ENCODE assay signal across 13 mouse cellular contexts in genomic region chr10:81144667-81145066, GRCm38 (mm10). TPM values are rescaled to one million over a fixed set of nuclear protein-coding genes. Genes with fewer than 3 reads are reported as not detected.
A peak's percentile ranks its signal among the peaks of the same experiment; 100 is the strongest.
DNase-seq lines count a peak whose midpoint lies in the region; ATAC-seq lines count a peak whose summit lies in the region.
"Had no signal": no experiment of that assay in that cellular context is flagged by ENCODE, and none has a peak within 500 bp of the region (broad histone marks: within the 10 kb centered on the region; RNA-seq: fewer than 3 reads in every experiment).

No protein-coding gene starts in this region.

- DNase-seq in embryonic facial prominence, embryonic 10.5 days (ENCODE audit: low spot score), result no peak
- peak; percentile 53 to 76 for DNase-seq in kidney, postnatal 25 days
- peak; percentile 62 for DNase-seq in heart, adult 8-10 months (ENCODE audit: low spot score)
- DNase-seq in lung, postnatal 14 days, result peak; percentile 40
- DNase-seq in embryo, embryonic 10.5 days (ENCODE audit: low spot score), result no peak
- no peak for DNase-seq in right cerebral cortex, postnatal 25 days
- DNase-seq: thymus, adult 2 months had no signal

- H3K4me2 ChIP-seq in embryonic facial prominence, embryonic 12.5 days (replicated peaks), result no peak overlapping the region
- H3K4me2 ChIP-seq in kidney, embryonic 14.5 days (replicated peaks; ENCODE audit: low read depth, low read length), result no peak overlapping the region
- H3K4me2 ChIP-seq: hindbrain, embryonic 12.5 days had no signal

- H3K4me3 ChIP-seq in embryonic facial prominence, embryonic 12.5 days, result no peak overlapping the region
- H3K4me3 ChIP-seq in embryonic facial prominence, embryonic 10.5 days, result no peak overlapping the region
- H3K4me3 ChIP-seq in kidney, embryonic 14.5 days (ENCODE audit: low read length), result no peak overlapping the region
- H3K4me3 ChIP-seq: erythroblast, embryonic 14.5 days; hindbrain, embryonic 12.5 days; liver, embryonic 15.5 days had no signal

- 0 out of 2 replicates have a peak overlapping the region, but pooled peaks have one; percentile 7 for H3K27ac ChIP-seq in embryonic facial prominence, embryonic 12.5 days
- H3K27ac ChIP-seq in embryonic facial prominence, embryonic 10.5 days (replicated peaks), result no peak overlapping the region
- H3K27ac ChIP-seq in kidney, embryonic 14.5 days (ENCODE audit: low read depth, low read length), result no peak overlapping the region
- H3K27ac ChIP-seq: hindbrain, embryonic 12.5 days; kidney, postnatal 0 days; liver, embryonic 15.5 days had no signal

- no peak overlapping the region for H3K9ac ChIP-seq in embryonic facial prominence, embryonic 12.5 days
- no peak overlapping the region for H3K9ac ChIP-seq in kidney, embryonic 14.5 days (ENCODE audit: low read depth, low read length)
- H3K9ac ChIP-seq: hindbrain, embryonic 12.5 days; liver, embryonic 15.5 days had no signal

- H3K4me1 ChIP-seq in embryonic facial prominence, embryonic 12.5 days, result peaks cover 30% of the 10 kb centered on the region
- H3K4me1 ChIP-seq in embryonic facial prominence, embryonic 10.5 days, result peaks cover 39% of the 10 kb centered on the region
- peaks cover 20% of the 10 kb centered on the region for H3K4me1 ChIP-seq in kidney, embryonic 14.5 days (ENCODE audit: control insufficient read depth, insufficient read depth, low read length)

- ATAC-seq in embryonic facial prominence, embryonic 12.5 days (ENCODE audit: insufficient number of reproducible peaks, insufficient read depth, low FRiP score, low TSS enrichment), result no peak
- no peak for ATAC-seq in kidney, embryonic 14.5 days (ENCODE audit: low FRiP score, low TSS enrichment)

- 93% methylated on average over 27 of the region's 27 CpGs for WGBS in embryonic facial prominence, embryonic 12.5 days
- WGBS in embryonic facial prominence, embryonic 10.5 days, result 95% methylated on average over 27 of the region's 27 CpGs
- WGBS in kidney, embryonic 14.5 days, result 93% methylated on average over 27 of the region's 27 CpGs

- peaks cover 69% of the 10 kb centered on the region for H3K36me3 ChIP-seq in embryonic facial prominence, embryonic 12.5 days
- peaks cover 98% of the 10 kb centered on the region for H3K36me3 ChIP-seq in embryonic facial prominence, embryonic 10.5 days (replicated peaks)
- H3K36me3 ChIP-seq in kidney, embryonic 14.5 days (ENCODE audit: control insufficient read depth, insufficient read depth, low read length), result peaks cover 66% of the 10 kb centered on the region

- no peaks in the 10 kb centered on the region for H3K27me3 ChIP-seq in embryonic facial prominence, embryonic 12.5 days
- no peaks in the 10 kb centered on the region for H3K27me3 ChIP-seq in embryonic facial prominence, embryonic 10.5 days (replicated peaks; ENCODE audit: low read depth, poor library complexity, severe bottlenecking)
- H3K27me3 ChIP-seq in kidney, embryonic 14.5 days (ENCODE audit: control insufficient read depth, insufficient read depth, low read length), result no peaks in the 10 kb centered on the region
- H3K27me3 ChIP-seq: hindbrain, embryonic 12.5 days; liver, embryonic 15.5 days had no signal

- H3K9me3 ChIP-seq in embryonic facial prominence, embryonic 12.5 days, result no peaks in the 10 kb centered on the region
- no peaks in the 10 kb centered on the region for H3K9me3 ChIP-seq in embryonic facial prominence, embryonic 10.5 days
- H3K9me3 ChIP-seq in kidney, embryonic 14.5 days (ENCODE audit: control insufficient read depth, low read length), result no peaks in the 10 kb centered on the region
- H3K9me3 ChIP-seq: hindbrain, embryonic 12.5 days; liver, embryonic 15.5 days had no signal

RNA-seq across cellular contexts. Expression of gene Zbtb7a, which starts 9.6 kb away (rescaled TPM):
- 21.7 and 22.3 TPM in 2 replicates for polyA plus RNA-seq in embryonic facial prominence, embryonic 12.5 days (2016; fragmentation: Nextera tagmentation; extraction: Ambion mirVana)
- 10.4 and 11.7 TPM in 2 replicates for polyA plus RNA-seq in embryonic facial prominence, embryonic 10.5 days (2016; fragmentation: Nextera tagmentation; extraction: Ambion mirVana)
- polyA plus RNA-seq in kidney, embryonic 14.5 days (2014; fragmentation: Nextera tagmentation; extraction: Ambion mirVana), result 16.1 and 18.1 TPM in 2 replicates
- total RNA-seq in heart, adult 8-10 months (2022), result 10 to 100 TPM; 39.4 to 41.9 (median 40.7) TPM

RNA-seq across cellular contexts. Expression of gene Pias4, which starts 23.1 kb away (rescaled TPM):
- polyA plus RNA-seq in embryonic facial prominence, embryonic 12.5 days (2016; fragmentation: Nextera tagmentation; extraction: Ambion mirVana), result 57.5 and 62.0 TPM in 2 replicates
- 62.2 and 66.3 TPM in 2 replicates for polyA plus RNA-seq in embryonic facial prominence, embryonic 10.5 days (2016; fragmentation: Nextera tagmentation; extraction: Ambion mirVana)
- 45.3 and 48.4 TPM in 2 replicates for polyA plus RNA-seq in kidney, embryonic 14.5 days (2014; fragmentation: Nextera tagmentation; extraction: Ambion mirVana)
- 10 to 100 TPM; 16.8 to 18.6 (median 17.0) TPM for total RNA-seq in heart, adult 8-10 months (2022)

RNA-seq across cellular contexts. Expression of gene Eef2, which starts 31.8 kb away (rescaled TPM):
- polyA plus RNA-seq in embryonic facial prominence, embryonic 12.5 days (2016; fragmentation: Nextera tagmentation; extraction: Ambion mirVana), result 552 and 562 TPM in 2 replicates
- polyA plus RNA-seq in embryonic facial prominence, embryonic 10.5 days (2016; fragmentation: Nextera tagmentation; extraction: Ambion mirVana), result 564 and 572 TPM in 2 replicates
- 465 and 473 TPM in 2 replicates for polyA plus RNA-seq in kidney, embryonic 14.5 days (2014; fragmentation: Nextera tagmentation; extraction: Ambion mirVana)
- 1,000 to 10,000 TPM; 1,076 to 1,267 (median 1,170) TPM for total RNA-seq in heart, adult 8-10 months (2022)

RNA-seq across cellular contexts. Expression of gene Dapk3, which starts 38.1 kb away (rescaled TPM):
- 79.5 and 85.3 TPM in 2 replicates for polyA plus RNA-seq in embryonic facial prominence, embryonic 12.5 days (2016; fragmentation: Nextera tagmentation; extraction: Ambion mirVana)
- polyA plus RNA-seq in embryonic facial prominence, embryonic 10.5 days (2016; fragmentation: Nextera tagmentation; extraction: Ambion mirVana), result 51.5 and 53.2 TPM in 2 replicates
- 45.7 and 58.0 TPM in 2 replicates for polyA plus RNA-seq in kidney, embryonic 14.5 days (2014; fragmentation: Nextera tagmentation; extraction: Ambion mirVana)
- 10 to 100 TPM; 26.3 to 35.5 (median 29.8) TPM for total RNA-seq in heart, adult 8-10 months (2022)

RNA-seq across cellular contexts. Expression of gene Map2k2, which starts 39.0 kb away (rescaled TPM):
- polyA plus RNA-seq in embryonic facial prominence, embryonic 12.5 days (2016; fragmentation: Nextera tagmentation; extraction: Ambion mirVana), result 230 and 238 TPM in 2 replicates
- 222 and 225 TPM in 2 replicates for polyA plus RNA-seq in embryonic facial prominence, embryonic 10.5 days (2016; fragmentation: Nextera tagmentation; extraction: Ambion mirVana)
- 187 and 208 TPM in 2 replicates for polyA plus RNA-seq in kidney, embryonic 14.5 days (2014; fragmentation: Nextera tagmentation; extraction: Ambion mirVana)
- total RNA-seq in heart, adult 8-10 months (2022), result 100 to 1,000 TPM; 110 to 137 (median 130) TPM

Comparison
In these comparisons a context has a peak if more than half of its experiments do, and no peak if none do; other contexts are left out.
1. DNase-seq: peak in kidney, postnatal 25 days (2 of 2), heart, adult 8-10 months (single experiment) and lung, postnatal 14 days (single experiment); none in embryonic facial prominence, embryonic 10.5 days (single experiment), embryo, embryonic 10.5 days (single experiment) and right cerebral cortex, postnatal 25 days (single experiment).